Mouse (Mus musculus) heart, embryonic 14.5 days (tissue): Measurements from ENCODE around the gene Stk11. TPM values are rescaled to one million over a fixed set of nuclear protein-coding genes. Genes with fewer than 3 reads are reported as not detected.
A peak's percentile ranks its signal among the peaks of the same experiment; 100 is the strongest.

Experiments
- ATAC-seq: fragments of 200-750 bp; cut with Nextera tagmentation; 2 replicates; pipeline ENCODE4 v1.8.0; 2017; ENCODE audit warnings: low read depth, moderate TSS enrichment; ENCODE audit not compliant: insufficient number of reproducible peaks, insufficient read depth, low FRiP score
- H3K27ac ChIP-seq, 2 experiments: fragments of 200-500 bp in 1 of 2; fragments of 300-500 bp in 1 of 2; sonication (generic) in 1 of 2; replicated peaks in 1 of 2; 2 replicates each; pipeline ENCODE4 v1.5.1; 2012 to 2014; ENCODE audit warnings: low read depth in 2 of 2, low read length in 2 of 2, control low read depth in 1 of 2, mild to moderate bottlenecking in 1 of 2, mixed read lengths in 1 of 2; ENCODE audit not compliant: control insufficient read depth in 1 of 2, insufficient read depth in 1 of 2
- H3K27me3 ChIP-seq: fragments of 300-500 bp; sonication (generic); 2 replicates; pipeline ENCODE4 v1.6.1; 2014; ENCODE audit warnings: mild to moderate bottlenecking, low read length, control low read depth; ENCODE audit not compliant: control insufficient read depth, insufficient read depth
- H3K36me3 ChIP-seq: fragments of 300-500 bp; sonication (generic); 2 replicates; pipeline ENCODE4 v1.6.1; 2014; ENCODE audit warnings: mild to moderate bottlenecking, control low read depth, low read length, mixed read lengths; ENCODE audit not compliant: control insufficient read depth, insufficient read depth
- H3K4me1 ChIP-seq, 2 experiments: fragments of 200-500 bp in 1 of 2; fragments of 300-500 bp in 1 of 2; sonication (generic) in 1 of 2; 2 replicates each; pipeline ENCODE4 v1.6.1; 2012 to 2014; ENCODE audit warnings: low read length in 2 of 2, control low read depth in 1 of 2, mixed read lengths in 1 of 2; ENCODE audit not compliant: control insufficient read depth in 2 of 2, insufficient read depth in 2 of 2
- H3K4me2 ChIP-seq: fragments of 300-500 bp; sonication (generic); 2 replicates; pipeline ENCODE4 v1.6.1; 2014; ENCODE audit warnings: mild to moderate bottlenecking, low read length
- H3K4me3 ChIP-seq, 2 experiments: fragments of 200-500 bp in 1 of 2; fragments of 300-500 bp in 1 of 2; sonication (generic) in 1 of 2; 2 replicates each; pipeline ENCODE4 v1.5.1; 2012 to 2014; ENCODE audit warnings: low read length in 2 of 2, mild to moderate bottlenecking in 2 of 2, control low read depth in 1 of 2, low read depth in 1 of 2, moderate library complexity in 1 of 2; ENCODE audit not compliant: control insufficient read depth in 1 of 2, insufficient read depth in 1 of 2
- H3K9ac ChIP-seq: fragments of 300-500 bp; sonication (generic); 2 replicates; pipeline ENCODE4 v1.6.1; 2014; ENCODE audit warnings: mild to moderate bottlenecking, low read length
- H3K9me3 ChIP-seq: fragments of 300-500 bp; sonication (generic); 2 replicates; pipeline ENCODE4 v1.6.1; 2016; ENCODE audit warnings: low read length, control low read depth; ENCODE audit not compliant: control insufficient read depth
- WGBS: fragments of 180-500 bp; shearing (Covaris S2); extraction: QIAGEN DNeasy Blood & Tissue Kit; methylation state at CpG from one replicate; pipeline ENCODE4 v1.1.7; 2014; 5-methylcytosine and 5-hydroxymethylcytosine counted together
- polyA plus RNA-seq: library from polyadenylated mRNA; unstranded; fragments of >200 nt; fragmentation: Nextera tagmentation; extraction: Ambion mirVana; gene quantifications from 2 replicates; pipeline ENCODE4 v1.2.1, GENCODE M21; 2014

Gene Stk11
- polyA plus RNA-seq, 1 experiment from 2014 or later, result 17.7 TPM

- 0 out of 2 replicates have a peak, but pooled peaks cover 3% of the 10 kb centered on the region for H3K9me3 ChIP-seq
- no peak for ATAC-seq
- WGBS, result 88% methylated on average over 1 of the region's 1 CpGs
- peaks cover 21% of the 10 kb centered on the region for H3K36me3 ChIP-seq
- H3K9ac ChIP-seq, result no peak overlapping the region
- H3K27me3 ChIP-seq, result peaks cover 31% of the 10 kb centered on the region
- H3K4me2 ChIP-seq, result no peak overlapping the region
- no peak overlapping the region for H3K27ac ChIP-seq
- H3K4me1 ChIP-seq, result peaks cover 18 to 45% of the 10 kb centered on the region in 2 experiments
- H3K4me3 ChIP-seq, result no peak overlapping the region
These were observed 20.0 kb downstream of the Stk11 start for GRCm38 (mm10) chr10:80135641-80136040.

DNA sequence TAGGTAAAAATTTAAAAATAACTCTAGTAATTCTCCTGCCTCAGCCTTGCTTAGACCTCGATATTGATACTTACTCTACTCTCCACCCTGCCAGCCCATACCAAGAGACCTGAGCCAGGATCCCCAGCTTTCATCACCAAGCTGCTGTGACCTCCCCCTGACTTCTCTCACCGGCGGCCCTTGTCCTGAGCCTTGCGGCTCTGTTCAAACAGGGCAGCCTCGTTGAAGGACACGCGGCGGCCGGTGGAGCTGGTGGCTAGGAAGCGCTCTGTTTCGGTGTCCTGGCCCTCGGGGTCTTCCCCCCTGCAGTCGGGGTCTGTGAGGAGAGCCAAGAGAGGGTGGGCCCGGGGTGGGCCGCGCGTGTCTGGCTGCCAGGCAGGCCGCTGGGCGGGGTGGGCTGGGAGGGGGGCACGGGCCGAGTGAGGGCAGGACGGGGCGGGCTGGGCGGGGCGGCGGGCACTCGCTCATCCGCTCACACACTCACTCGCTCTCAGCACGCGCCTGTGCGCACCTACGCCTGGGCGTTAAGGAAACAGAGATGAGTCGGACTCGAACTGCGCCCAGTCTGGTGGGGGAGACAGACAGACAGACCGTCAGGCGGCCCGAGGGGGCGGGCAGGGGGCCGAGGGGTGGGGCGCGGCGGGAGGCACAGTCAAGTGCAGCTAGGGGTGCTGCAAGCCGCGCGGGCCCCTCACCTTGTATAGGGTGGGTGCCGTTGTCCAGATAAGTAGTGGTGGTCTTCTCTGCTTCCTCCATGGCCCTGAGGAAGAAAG is 20.8 kb downstream of the Stk11 start:
- Histone ChIP-seq H3K9me3 (0 out of 2 replicates have a peak, but pooled peaks cover 3% of the 10 kb centered on the region), H3K27ac (no peak overlapping the region), H3K27me3 (peaks cover 31% of the 10 kb centered on the region), H3K4me1 (peaks cover 18 to 45% of the 10 kb centered on the region in 2 experiments), H3K4me2 (peak overlapping the region; percentile 99), H3K4me3 (peak overlapping the region; percentile 1 to 64), H3K36me3 (peaks cover 14% of the 10 kb centered on the region), H3K9ac (peak overlapping the region; percentile 25; the same call in 1 of the 2 replicates)
- WGBS, result 15% methylated on average over 48 of the region's 49 CpGs
- ATAC-seq, result no peak

DNA sequence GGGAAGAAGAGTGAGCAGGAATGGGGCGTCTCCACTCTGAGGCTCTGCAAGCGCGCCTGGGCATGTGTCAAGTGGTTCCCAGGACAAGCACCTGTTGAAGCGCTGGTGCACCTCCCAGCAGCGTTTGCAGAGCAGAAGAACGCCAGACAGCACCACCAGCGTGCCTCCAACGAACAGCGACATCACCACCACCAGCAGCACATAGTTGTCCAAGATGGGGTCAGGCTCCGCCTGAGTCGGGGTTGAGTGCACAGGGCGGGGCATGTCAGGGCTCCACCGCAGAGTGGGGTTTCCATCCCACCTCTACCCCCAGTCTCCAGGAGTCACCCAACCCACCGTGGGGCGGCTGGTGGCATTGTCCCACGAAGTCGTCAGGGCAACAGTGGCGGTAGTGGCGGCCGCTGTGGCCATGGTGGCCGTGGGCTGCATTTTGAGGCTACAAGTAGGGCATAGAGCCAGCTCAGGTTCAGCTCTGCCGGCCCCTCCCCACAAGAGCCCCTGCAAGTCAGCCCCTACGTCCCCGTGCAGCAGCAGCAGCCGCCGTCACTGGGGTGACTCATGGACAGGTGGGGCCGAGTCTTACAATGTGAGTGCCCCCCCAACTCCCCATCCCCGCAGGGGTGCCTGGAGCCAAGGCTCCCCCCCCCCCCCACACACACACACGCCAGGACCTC is 21.5 kb downstream of the Stk11 start:
- 0 out of 2 replicates have a peak, but pooled peaks cover 3% of the 10 kb centered on the region for H3K9me3 ChIP-seq
- peaks cover 31% of the 10 kb centered on the region for H3K27me3 ChIP-seq
- 6% methylated on average over 28 of the region's 29 CpGs for WGBS
- peaks cover 7% of the 10 kb centered on the region for H3K36me3 ChIP-seq
- H3K27ac ChIP-seq, result no peak overlapping the region
- peaks cover 18 to 45% of the 10 kb centered on the region in 2 experiments for H3K4me1 ChIP-seq
- no peak for ATAC-seq
- peak overlapping the region; percentile 13 to 64 for H3K4me3 ChIP-seq
- peak overlapping the region; percentile 99 for H3K4me2 ChIP-seq
- peak overlapping the region; percentile 79; the same call in 1 of the 2 replicates for H3K9ac ChIP-seq

DNA sequence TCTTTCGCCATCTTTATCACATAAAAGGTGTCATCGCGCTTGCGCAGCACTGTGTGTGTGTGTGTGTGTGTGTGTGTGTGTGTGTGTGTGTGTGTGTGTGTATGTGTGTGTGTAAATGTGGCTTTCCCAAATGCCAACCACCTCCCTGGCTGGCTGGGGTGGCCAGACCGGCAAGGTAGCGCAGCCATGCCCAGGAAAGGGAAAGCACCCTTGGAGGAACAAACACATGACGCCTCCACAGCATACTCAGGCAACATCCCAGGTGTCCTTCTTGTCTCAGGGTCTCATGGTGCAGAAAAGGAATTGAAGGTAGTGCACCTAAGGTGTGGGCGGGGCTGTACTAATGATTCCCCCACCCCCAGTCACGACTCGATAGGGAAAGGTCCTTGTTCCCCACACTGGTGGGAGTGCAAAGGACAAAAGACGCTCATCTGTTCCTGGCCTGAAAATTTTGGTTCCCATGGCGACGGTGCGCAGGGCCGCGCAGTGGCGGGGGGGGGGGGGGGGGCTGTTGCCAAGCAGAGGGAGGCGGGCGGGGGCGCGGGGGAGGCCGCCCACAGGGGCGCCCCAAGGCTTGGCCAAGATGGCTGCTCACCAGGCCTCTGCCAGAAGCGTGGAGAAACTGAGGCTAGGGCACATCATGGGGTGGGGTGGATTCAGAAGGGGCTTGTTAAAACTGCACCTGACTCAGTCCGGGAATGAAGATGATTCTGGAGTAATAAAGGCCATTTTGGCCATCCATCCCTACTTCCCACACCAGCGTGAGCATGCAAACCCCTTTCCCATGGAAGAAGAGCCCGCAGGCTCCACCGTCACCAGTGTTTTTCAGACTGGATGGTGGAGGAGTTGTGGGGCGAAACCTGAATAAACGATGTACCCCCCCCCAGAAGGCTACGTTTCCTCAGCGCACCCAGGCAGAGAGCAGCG is 22.3 kb downstream of the Stk11 start:
- 0 out of 2 replicates have a peak, but pooled peaks cover 3% of the 10 kb centered on the region for H3K9me3 ChIP-seq
- WGBS, result 6% methylated on average over 25 of the region's 33 CpGs
- H3K9ac ChIP-seq, result peak overlapping the region; percentile 79
- H3K4me3 ChIP-seq, result peak overlapping the region; percentile 58 to 64
- H3K4me1 ChIP-seq, result peaks cover 20 to 45% of the 10 kb centered on the region in 2 experiments
- H3K27ac ChIP-seq, result no peak overlapping the region
- H3K4me2 ChIP-seq, result peak overlapping the region; percentile 99
- peaks cover 31% of the 10 kb centered on the region for H3K27me3 ChIP-seq
- ATAC-seq, result no peak
- peaks cover under 1% of the 10 kb centered on the region; the same call in 1 of the 2 replicates for H3K36me3 ChIP-seq

DNA sequence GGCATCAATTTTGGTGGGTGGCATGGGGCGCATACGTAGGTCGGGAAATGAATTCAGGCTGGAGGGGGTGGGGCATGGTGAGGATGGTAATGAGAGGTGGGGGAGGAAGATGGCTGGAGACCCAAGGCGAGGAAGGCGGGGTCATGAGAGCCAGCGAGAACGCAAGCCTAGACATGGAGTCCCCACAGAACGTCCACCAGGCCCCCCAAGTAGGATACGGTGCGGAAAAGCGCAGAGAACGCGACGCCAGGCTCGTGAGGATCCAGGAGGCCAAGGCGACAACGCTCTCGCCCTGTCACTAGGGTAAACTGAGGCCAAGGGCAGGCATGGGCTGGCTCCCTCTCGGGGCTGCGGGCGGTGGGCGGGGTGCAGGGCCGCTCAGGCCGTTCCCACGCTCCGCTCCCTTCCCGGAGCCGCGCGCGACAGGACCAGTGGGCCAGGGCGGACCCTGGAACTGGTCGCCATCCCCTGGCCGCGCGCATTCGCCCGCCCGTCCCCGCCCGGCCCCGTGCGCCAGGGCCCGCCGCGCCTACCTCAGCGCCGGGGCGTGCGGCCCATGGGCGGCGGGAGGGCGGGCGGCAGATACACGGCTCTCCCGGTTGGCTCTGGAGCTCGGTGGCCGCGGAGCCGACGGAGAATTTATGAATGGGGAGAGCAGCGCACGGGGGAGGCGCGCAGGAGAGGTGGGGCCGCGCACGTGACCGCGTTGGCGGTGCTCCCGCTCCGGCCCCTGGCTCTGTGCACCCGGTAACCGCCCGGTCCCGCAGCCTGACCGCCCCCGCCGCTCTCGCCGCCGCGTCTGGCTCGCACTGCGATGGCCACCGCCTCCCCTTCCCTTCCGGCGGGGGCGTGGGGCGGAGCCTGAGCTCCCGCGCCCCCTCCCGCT is 23.2 kb downstream of the Stk11 start, which contains the start of gene Atp5d:
TSS of gene Atp5d (plus strand) at position 80 of the 886 bp plus-strand sequence.
- WGBS, result 1% methylated on average over 60 of the region's 94 CpGs
- H3K4me1 ChIP-seq, result peaks cover 12 to 45% of the 10 kb centered on the region in 2 experiments
- H3K9ac ChIP-seq, result peak within 1 kb of the TSS; percentile 79
- peak within 1 kb of the TSS in 1 of 2 experiments; percentile 21; a peak in 2 of 4 replicates for H3K27ac ChIP-seq
- ATAC-seq, result 0 out of 2 replicates have a peak, but pooled peaks have one; percentile 1
- H3K4me2 ChIP-seq, result peak within 1 kb of the TSS; percentile 99
- H3K9me3 ChIP-seq, result 0 out of 2 replicates have a peak, but pooled peaks cover 3% of the 10 kb centered on the region
- H3K27me3 ChIP-seq, result peaks cover 31% of the 10 kb centered on the region
- H3K36me3 ChIP-seq, result peaks cover 9% of the 10 kb centered on the region
- peak within 1 kb of the TSS; percentile 58 to 64 for H3K4me3 ChIP-seq

DNA sequence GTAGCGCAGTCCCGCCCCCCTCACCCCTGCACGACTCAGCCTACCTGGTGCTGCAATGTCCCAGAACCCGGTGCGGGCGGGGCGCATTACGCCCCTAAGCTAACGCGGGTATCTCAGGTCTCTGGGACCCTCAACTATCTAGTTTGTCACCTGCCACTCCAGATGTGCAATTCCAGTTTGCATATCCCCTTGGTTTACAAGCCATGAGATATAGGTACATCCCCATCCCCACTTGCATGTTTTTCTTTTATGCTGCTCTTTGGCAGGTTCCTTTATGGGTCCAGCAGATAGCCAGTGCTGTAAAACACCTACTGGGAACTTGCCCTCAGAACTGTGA is 23.8 kb downstream of the Stk11 start:
- peaks cover 12 to 42% of the 10 kb centered on the region in 2 experiments for H3K4me1 ChIP-seq
- peak overlapping the region; percentile 79 for H3K9ac ChIP-seq
- peaks cover 31% of the 10 kb centered on the region for H3K27me3 ChIP-seq
- H3K36me3 ChIP-seq, result peaks cover 15% of the 10 kb centered on the region
- H3K4me3 ChIP-seq, result peak overlapping the region; percentile 58 to 64
- H3K27ac ChIP-seq, result 0 out of 4 replicates have a peak overlapping the region, but pooled peaks of 1 of the 2 experiments have one; percentile 21
- H3K4me2 ChIP-seq, result peak overlapping the region; percentile 99
- ATAC-seq, result 0 out of 2 replicates have a peak, but pooled peaks have one; percentile 0
- 0 out of 2 replicates have a peak, but pooled peaks cover 3% of the 10 kb centered on the region for H3K9me3 ChIP-seq
- under 1% methylated on average over 10 of the region's 10 CpGs for WGBS
